Mouse (Mus musculus): ENCODE measurements around the gene Myo16. TPM values are rescaled to one million over a fixed set of nuclear protein-coding genes. Genes with fewer than 3 reads are reported as not detected.

Myo16 gene
- total RNA-seq, 1 experiment from 2014 or later: not detected

DNA sequence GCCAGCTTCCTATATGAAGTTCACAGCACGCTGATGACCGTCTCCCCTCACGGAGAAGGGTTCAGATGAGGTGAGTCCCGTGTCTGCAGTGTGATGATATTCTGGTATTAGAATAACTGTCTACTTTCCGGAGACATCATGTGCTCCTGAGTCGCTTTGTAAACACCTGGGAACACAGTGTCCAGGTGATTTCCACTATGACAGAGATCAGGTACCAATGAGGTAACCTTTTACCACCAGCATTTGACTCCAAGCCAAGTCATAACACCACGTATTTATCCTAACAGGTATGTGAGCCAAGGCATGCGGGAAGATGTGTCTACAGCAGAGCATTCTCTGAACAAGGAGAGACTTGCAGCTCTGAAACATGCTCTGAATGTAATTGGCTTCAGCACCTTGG is 281.8 kb downstream of the Myo16 start:
- ATAC-seq (replicated peaks; ENCODE audit: insufficient number of reproducible peaks, low FRiP score, low TSS enrichment, poor library complexity, severe bottlenecking): no peak

DNA sequence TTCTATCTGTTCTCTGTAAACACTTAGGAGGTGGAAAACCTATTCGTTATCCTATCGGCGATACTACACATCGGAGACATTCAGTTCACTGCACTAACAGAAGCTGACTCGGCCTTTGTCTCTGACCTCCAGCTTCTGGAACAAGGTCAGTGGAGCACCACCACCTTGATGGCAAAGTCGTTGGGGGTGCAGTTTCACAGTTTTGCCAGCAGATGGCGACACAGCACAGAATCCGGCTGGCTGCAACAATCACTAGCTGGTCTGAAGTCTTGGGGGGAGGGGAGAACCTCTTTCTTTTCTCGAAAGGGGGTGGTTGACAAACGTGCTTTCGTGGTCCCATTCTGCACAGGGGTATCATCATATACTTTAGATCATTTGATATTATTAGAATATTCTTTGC is 285.1 kb downstream of the Myo16 start:
- ATAC-seq (replicated peaks; ENCODE audit: insufficient number of reproducible peaks, low FRiP score, low TSS enrichment, poor library complexity, severe bottlenecking): peak; percentile 74

DNA sequence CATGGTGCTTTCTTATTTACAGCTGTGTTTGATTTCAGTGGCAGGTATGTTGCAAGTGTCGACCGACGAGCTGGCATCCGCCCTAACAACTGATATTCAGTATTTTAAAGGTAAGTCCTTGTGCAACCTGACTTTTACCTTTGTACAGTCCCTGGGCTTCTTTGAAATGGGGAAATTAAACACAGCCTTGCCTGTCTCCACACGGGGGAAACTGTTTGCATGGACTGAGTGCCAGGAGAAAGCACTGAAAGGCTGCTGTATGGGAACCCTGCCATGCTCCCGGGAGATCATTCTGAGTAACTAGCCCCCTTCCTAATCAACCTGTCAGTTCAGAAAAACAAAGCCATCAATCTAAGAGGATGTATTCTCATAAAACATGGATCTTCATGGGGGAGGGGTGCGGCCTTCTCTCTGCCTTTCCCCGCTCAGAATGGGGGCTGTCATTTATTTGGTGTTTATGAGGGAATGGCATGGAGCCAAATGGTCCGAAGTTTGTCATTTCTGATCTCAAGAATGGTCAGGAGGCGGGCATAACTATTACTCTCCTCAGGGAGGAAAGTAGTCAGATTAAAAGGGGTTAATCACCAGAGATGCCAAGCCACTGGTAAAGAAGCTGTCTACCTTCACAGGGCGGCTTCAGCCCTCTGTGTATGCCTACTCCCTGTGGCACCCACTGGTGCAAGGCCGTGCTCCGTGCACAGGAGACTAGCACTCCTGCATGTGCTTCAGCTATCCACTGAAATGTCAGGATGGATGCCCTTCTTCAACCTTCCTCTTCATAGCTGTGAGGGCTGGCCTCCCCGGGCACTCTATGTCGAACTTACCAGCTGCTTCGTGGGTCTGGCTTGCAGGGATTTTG is 286.1 kb downstream of the Myo16 start:
- no peak for ATAC-seq (replicated peaks; ENCODE audit: insufficient number of reproducible peaks, low FRiP score, low TSS enrichment, poor library complexity, severe bottlenecking)

DNA sequence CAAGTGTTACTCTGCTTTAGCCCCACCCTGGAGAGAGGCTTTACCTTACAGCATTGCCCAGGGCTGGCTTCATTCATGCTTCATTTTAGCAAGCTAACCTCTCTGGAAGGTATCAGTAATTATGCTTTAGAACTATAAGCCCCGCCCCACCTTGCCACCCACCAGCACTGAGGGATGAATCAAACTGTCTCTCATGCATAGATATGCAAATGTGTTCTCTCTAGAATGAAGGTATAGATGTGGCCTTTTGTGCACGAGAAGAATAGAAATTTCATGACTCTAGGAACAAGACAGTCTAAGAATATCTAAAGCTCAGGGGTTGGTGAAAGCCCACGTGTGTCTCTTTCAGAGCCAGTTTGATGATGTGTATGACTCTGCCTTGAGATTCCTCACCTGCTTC is 288.9 kb downstream of the Myo16 start:
- ATAC-seq (replicated peaks; ENCODE audit: insufficient number of reproducible peaks, low FRiP score, low TSS enrichment, poor library complexity, severe bottlenecking): no peak

DNA sequence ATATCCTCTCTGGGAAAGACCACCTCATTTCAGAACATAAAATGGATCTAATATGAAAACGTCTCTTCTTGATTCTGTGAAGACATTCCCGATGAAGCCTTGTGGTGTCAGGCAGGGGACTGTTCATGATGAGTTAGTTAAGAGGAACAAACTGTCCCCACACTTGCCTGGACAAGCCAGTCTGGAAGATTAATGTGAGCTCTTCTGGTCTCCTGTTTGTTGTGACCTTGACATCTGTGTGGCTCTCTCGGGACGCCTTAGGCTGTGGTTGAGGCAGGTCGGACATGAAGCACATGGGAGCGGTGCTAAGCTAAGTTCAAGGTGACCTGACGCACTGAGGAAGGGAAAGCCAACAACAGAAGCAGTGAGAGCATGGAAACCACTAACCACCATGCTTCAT is 291.3 kb downstream of the Myo16 start:
- no peak for ATAC-seq (replicated peaks; ENCODE audit: insufficient number of reproducible peaks, low FRiP score, low TSS enrichment, poor library complexity, severe bottlenecking)

DNA sequence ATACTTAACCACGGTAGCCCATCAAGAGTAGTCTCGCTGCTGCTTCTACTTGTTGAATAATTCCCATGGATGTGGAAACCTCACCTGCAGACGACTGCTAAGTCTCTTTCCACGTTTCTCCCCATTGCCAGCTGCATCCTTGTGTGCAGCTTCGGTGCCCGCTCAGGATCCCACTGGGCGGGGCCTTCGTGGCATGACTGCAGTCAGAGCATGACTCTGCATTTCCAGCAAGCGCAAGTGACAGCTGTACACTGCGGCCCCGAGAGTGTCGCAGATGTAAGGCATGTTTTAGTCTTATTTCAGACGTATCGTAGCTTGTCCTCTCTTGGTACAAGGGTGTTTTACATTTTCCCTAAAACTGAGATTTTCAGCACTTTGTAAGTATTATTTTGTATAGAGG is 294.8 kb downstream of the Myo16 start:
- ATAC-seq (replicated peaks; ENCODE audit: insufficient number of reproducible peaks, low FRiP score, low TSS enrichment, poor library complexity, severe bottlenecking): no peak

DNA sequence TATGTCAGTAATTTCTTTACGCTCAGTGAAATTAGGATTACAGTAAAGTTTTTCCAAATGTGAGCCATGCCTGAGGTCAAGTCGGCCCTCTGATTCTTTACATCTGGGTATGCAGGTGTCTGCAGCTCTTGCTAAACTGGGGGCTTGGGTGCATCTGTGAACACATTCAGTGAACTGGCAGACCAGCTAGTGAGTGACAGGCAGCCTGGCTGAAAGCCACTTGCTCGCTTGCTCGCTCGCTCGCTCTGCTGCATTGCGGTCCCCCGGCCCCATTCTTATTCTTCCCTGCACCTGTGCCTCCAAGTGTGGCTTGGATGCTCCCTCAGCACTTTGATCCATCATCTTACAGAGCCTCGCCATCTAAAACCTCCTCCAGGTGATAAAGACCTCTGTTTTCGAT is 299.3 kb downstream of the Myo16 start:
- ATAC-seq (replicated peaks; ENCODE audit: insufficient number of reproducible peaks, low FRiP score, low TSS enrichment, poor library complexity, severe bottlenecking): no peak

DNA sequence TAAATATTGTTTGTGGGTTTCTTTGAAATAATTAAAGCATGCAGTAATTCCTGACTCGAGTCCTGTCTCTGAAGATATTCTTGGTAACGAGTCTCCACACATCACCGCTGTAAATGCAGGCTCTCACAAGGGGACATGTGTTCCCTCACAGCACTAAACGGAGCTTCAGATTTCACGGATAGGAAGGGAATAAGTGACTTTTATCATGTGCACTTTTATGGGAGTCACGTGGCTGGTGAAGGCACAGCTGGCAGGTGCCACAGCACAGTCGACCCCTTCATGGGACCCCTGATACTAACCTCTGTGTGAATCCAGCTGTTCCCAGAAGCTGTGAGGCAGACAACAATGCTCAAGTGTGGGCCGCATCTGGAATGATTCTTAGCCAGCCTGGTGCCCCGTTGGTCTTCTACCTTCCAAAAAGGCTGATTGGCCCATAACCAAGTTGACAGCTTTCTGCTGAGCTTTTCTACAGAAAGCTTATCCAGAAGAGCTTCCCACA is 304.5 kb downstream of the Myo16 start:
- no peak for ATAC-seq (replicated peaks; ENCODE audit: insufficient number of reproducible peaks, low FRiP score, low TSS enrichment, poor library complexity, severe bottlenecking)

DNA sequence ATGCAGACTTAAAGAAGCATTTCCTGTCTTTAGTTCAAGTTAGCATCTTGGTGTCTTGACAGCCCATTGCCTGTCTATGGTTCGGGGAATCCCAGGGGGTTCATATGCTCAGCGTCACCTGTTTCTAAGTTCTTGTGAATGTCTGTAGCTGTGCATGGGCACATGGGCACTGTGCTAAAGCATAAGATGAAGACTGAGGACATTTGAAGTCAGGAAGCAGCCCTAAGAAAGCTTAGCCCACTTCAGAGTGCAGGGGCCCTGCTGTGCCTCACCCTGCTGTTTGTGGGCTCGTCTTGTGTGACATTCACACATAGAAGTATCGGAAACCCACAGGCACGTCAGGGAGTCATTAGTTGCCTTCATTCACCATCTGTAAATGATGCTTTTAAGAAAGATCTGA is 308.6 kb downstream of the Myo16 start:
- ATAC-seq (replicated peaks; ENCODE audit: insufficient number of reproducible peaks, low FRiP score, low TSS enrichment, poor library complexity, severe bottlenecking): 0 out of 2 replicates have a peak, but pooled peaks have one; percentile 43

DNA sequence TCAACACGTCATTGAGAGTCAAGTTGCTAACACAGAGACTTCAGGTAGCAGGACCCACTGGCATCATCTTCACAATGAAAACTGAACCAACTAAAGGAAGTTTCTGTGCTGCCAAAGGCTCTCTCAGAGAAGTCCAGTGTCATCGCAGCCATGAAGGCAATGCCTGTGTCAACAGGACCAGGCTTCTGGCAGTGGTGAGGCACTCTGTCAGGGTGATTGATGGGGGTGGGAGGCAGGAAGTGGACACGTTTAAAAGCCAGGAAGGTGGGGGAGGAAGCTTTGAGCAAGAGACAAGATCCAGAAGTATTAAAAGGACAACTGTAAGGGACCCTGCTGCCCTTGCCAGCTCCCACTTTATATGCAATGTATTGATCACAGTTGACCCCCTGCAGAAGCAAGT is 314.8 kb downstream of the Myo16 start:
- ATAC-seq (replicated peaks; ENCODE audit: insufficient number of reproducible peaks, low FRiP score, low TSS enrichment, poor library complexity, severe bottlenecking): no peak

DNA sequence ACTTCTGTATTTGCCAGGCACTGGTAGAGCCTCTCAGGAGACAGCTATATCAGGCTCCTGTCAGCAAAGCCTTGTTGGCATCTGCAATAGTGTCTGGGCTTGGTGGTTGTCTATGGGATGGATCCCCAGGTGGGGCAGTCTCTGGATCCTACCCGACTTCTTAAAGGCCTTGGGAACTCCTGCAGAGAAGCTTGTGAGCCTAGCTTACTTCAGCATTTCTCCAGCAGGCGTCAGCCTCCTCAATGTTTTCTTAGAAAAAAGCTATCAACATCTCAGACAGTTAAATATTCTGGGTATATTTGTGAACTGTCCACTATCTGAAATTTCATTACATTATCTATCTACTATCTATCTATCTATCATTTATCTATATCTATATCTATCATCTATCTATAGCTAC is 315.9 kb downstream of the Myo16 start:
- ATAC-seq (replicated peaks; ENCODE audit: insufficient number of reproducible peaks, low FRiP score, low TSS enrichment, poor library complexity, severe bottlenecking): no peak

DNA sequence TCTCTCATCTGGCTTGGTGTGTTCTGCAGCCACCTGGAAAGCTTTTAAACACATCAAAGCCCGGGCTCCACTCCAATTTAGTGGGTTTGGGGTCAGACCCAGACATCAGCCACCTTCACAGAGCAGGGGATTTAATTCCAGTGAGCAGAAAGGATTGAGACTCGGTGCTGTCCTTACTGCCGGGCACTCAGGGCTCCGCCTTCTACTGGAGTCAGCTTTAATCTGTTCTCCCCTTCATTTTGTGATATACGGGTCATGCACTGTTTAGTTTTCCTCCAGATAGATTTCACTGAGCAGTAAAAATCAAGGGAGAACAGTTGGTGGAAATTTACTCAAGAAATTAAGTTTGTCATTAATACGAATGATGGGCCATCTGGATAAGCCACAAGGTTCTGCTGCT is 316.6 kb downstream of the Myo16 start:
- ATAC-seq (replicated peaks; ENCODE audit: insufficient number of reproducible peaks, low FRiP score, low TSS enrichment, poor library complexity, severe bottlenecking): no peak

DNA sequence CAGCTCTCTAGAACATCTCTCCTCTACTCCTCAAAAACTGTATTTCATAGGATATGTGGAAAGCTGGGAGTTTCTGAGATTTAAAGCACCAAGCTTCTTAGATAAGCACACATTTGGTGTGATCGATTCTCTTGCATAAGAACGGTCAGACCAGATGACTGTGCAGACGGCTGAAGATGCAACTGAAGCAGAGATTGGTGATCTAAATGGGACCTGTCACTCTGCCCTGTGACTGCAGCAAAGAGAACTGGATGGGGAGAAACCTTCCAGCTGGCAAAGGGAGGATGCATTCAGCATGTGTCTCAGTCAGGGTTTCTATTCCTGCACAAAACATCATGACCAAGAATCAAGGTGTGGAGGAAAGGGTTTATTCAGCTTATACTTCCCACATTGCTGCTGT is 318.7 kb downstream of the Myo16 start:
- ATAC-seq (replicated peaks; ENCODE audit: insufficient number of reproducible peaks, low FRiP score, low TSS enrichment, poor library complexity, severe bottlenecking): no peak

DNA sequence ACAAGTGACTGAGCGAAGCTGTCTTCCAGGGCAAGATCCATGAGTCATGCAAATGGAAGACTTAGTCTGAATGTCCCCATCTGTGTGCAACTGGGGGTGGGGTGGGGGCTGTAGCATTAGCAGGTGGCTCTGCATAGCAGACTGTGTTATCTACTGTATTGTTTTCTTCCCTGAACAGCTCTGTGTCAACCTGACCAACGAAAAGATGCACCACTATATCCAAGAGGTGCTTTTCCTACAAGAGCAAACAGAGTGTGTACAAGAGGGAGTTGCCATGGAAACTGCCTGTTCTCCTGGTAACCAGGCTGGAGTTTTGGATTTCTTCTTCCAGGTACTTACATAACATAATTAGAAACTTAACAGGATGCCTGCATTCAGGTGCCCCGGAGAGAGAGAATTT is 320.7 kb downstream of the Myo16 start:
- no peak for ATAC-seq (replicated peaks; ENCODE audit: insufficient number of reproducible peaks, low FRiP score, low TSS enrichment, poor library complexity, severe bottlenecking)

DNA sequence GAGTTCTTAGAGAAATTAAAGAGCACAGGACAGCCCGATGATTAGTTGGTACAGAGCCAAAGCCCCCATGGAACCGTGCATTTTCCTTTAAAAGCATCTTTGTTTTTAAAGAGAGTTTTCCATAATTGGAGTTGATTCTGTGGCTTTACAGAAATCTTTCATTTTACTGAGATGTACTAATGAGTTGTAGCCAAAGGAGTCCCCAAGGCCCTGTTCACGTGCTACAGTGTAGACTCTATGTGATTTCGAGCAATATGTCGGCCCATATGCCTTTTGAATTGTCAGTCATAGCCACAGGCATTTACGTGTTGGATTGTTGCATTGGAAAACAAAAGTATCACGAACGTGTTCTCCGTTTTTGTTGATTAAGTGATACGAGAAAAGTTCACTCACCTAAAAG is 325.3 kb downstream of the Myo16 start:
- no peak for ATAC-seq (replicated peaks; ENCODE audit: insufficient number of reproducible peaks, low FRiP score, low TSS enrichment, poor library complexity, severe bottlenecking)

DNA sequence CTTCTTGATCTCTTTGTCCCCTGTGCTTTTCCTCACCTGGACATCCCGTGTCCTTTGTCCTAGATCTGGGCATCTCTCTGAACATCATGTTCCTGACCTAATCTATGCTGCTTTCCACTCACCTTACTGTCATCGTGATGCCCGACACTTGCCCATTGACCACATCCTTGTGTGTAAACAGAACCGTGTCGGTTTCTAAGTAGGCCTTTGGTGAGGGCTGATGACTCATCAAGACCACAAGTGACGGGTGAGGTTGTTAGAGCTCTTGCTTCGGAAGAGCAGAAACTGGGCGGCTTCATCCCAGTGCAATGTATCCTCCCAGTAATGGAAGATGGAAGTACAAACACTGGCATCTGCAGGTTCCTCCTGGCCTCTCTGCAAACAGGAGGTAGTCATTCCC is 327.1 kb downstream of the Myo16 start:
- ATAC-seq (replicated peaks; ENCODE audit: insufficient number of reproducible peaks, low FRiP score, low TSS enrichment, poor library complexity, severe bottlenecking): peak; percentile 59

DNA sequence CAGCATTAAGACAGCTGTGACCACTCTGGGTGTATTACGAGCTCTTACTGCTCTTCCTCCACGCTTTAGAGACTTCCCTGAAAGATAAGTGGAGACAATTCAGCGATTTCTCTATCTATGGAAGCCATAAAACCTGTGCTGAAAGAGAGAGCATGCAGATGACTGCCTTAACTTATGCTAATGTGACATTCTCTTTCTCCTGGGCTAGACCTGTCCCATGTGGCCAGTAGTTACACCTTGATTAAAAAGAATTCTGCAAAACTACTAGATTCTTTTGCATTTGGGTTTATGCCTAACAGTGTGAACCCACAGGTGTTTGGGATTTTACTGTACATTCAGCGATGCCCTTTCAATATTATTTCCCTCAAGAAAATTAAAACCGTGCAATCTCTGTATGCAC is 328.4 kb downstream of the Myo16 start:
- ATAC-seq (replicated peaks; ENCODE audit: insufficient number of reproducible peaks, low FRiP score, low TSS enrichment, poor library complexity, severe bottlenecking): no peak

DNA sequence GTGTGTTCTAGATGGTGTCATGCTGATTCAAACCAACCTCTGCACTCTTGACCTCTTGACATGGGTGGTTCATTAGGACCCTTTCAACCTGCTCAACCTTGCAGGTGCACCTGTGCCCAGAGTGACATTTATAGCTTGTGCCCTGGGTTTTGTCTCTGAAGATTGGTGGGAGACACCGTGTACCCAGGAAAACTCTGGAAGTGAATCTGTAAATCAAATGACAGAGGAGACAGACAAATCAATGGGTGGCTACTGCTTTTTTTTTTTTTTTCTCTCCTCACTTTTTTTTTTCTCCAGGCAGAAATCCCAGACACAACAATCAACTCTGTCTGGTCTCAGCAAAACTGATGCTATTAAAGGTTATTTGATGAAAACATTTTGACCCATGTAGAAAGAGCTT is 329.2 kb downstream of the Myo16 start:
- no peak for ATAC-seq (replicated peaks; ENCODE audit: insufficient number of reproducible peaks, low FRiP score, low TSS enrichment, poor library complexity, severe bottlenecking)

DNA sequence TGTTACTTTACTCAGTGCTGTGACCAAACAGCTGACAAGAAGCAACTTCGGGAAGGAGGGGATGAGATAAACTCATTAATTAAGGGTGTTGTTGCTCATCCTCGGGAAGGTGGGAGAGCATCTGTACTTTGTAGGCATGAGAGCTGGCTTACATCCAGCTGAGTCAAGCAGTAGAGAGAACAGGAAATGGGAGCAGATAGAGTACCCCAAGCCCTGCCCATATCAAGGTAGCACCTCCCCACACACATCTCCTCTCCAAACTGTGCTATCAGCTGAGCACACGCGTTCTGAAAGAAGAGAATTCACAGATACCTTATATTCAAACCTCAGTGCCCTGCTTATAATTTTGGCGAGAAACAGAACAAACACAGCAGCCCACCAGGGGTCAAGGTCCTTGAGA is 330.1 kb downstream of the Myo16 start:
- ATAC-seq (replicated peaks; ENCODE audit: insufficient number of reproducible peaks, low FRiP score, low TSS enrichment, poor library complexity, severe bottlenecking): no peak

DNA sequence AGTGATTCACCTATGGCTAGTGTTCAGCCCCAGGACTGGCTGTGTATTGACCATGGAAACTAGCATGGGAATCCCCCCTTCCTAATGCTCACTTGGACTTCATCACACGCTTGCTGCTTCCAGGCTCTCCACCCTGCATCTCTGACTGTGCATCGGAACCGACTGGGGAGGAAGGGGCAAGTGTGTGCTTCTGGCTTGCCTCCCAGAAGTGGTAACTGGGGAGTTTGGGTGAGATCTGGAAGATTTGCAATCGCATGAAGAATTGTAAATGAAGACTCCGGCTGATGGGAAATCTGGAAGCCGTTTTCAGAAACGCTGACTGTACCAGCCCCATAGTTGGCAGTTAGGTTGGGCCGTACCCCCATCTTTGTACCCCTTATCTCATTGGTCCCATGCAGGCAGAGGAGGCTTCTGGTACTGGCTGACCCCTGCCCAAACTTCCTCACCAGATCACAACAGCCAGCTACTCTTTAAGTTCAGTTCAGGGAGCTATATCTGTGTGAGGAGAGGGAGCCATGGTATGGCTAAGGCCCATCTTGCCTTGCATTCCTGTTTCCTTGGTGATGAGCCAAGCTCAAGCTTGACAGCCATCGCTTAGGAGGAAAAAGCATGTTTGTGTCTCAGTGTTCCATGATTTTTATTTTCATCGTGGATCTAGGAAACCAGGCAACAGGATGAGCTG is 336.2 kb downstream of the Myo16 start:
- ATAC-seq (replicated peaks; ENCODE audit: insufficient number of reproducible peaks, low FRiP score, low TSS enrichment, poor library complexity, severe bottlenecking): no peak
